Mouse (Mus musculus): ENCODE measurements around the gene Ralgps2. TPM values are rescaled to one million over a fixed set of nuclear protein-coding genes. Genes with fewer than 3 reads are reported as not detected.

The Ralgps2 gene
- total and polyA plus RNA-seq, 3 experiments: 9.3 to 24.5 (median 24.2) TPM

- H3K9me3 ChIP-seq (replicated peaks): no peaks in the 10 kb centered on the region
- H3K4me1 ChIP-seq (ENCODE audit: insufficient read depth, low read depth, low read length): no peaks in the 10 kb centered on the region
- H3K4me3 ChIP-seq (ENCODE audit: low read depth, low read length): no peak overlapping the region
- TF ChIP-seq CTCF (IDR thresholded peaks at IDR 0.05; ENCODE audit: low read depth, low read length): no peak
- no peaks in the 10 kb centered on the region for H3K36me3 ChIP-seq (replicated peaks)
- H3K27me3 ChIP-seq (ENCODE audit: insufficient read depth, low read length): peaks cover 43% of the 10 kb centered on the region
- ATAC-seq (ENCODE audit: extremely low read depth, insufficient number of reproducible peaks, low FRiP score, poor library complexity, severe bottlenecking): no peak
- DNase-seq (ENCODE audit: low spot score): no peak
Observed at GRCm38 (mm10) chr1:156780234-156781005, 159.0 kb downstream of the Ralgps2 start.

- no peaks in the 10 kb centered on the region for H3K4me1 ChIP-seq (ENCODE audit: insufficient read depth, low read depth, low read length)
- no peak overlapping the region for H3K4me3 ChIP-seq (ENCODE audit: low read depth, low read length)
- H3K9me3 ChIP-seq (replicated peaks): no peaks in the 10 kb centered on the region
- ATAC-seq (ENCODE audit: extremely low read depth, insufficient number of reproducible peaks, low FRiP score, poor library complexity, severe bottlenecking): no peak
- DNase-seq (ENCODE audit: low spot score): no peak
- no peaks in the 10 kb centered on the region for H3K36me3 ChIP-seq (replicated peaks)
- peaks cover 44% of the 10 kb centered on the region for H3K27me3 ChIP-seq (ENCODE audit: insufficient read depth, low read length)
- no peak for TF ChIP-seq CTCF (IDR thresholded peaks at IDR 0.05; ENCODE audit: low read depth, low read length)
- TF ChIP-seq POLR2AphosphoS5 (IDR thresholded peaks at IDR 0.05; ENCODE audit: insufficient replicate concordance, low read depth, low read length): no peak
- no peak for TF ChIP-seq GATA1 (IDR thresholded peaks at IDR 0.05; ENCODE audit: borderline replicate concordance, low read length)
- no peak for TF ChIP-seq GATA2 (IDR thresholded peaks at IDR 0.05; ENCODE audit: borderline replicate concordance, low read depth, low read length)
- TF ChIP-seq TAL1 (conservative IDR thresholded peaks at IDR 0.05; ENCODE audit: low read depth, low read length): no peak
Observed at GRCm38 (mm10) chr1:156779595-156779994, 159.8 kb downstream of the Ralgps2 start.

DNA sequence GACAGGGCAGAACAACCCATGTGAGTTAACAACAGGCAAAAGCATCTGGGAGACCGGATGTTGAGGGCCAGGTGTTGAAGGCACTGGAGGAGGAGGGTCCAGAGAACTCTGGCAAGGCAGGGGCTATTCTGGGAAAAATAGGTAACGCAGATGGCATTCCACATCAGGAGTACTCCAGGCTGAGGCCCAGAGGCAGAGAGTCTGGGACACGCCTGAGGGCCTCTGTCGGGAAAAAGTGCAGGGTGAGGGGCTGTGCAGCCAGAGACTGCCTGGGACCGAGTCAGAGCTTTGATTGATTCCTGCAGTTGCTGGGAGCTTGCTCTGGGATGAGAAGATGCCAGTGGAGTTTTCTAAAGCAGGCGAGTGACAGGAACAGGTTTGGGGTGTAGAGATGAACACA, 160.4 kb downstream of the Ralgps2 start:
- Histone ChIP-seq H3K4me1 (ENCODE audit: insufficient read depth, low read depth, low read length) (no peaks in the 10 kb centered on the region), H3K36me3 (replicated peaks) (no peaks in the 10 kb centered on the region), H3K9me3 (replicated peaks) (no peaks in the 10 kb centered on the region), H3K4me3 (ENCODE audit: low read depth, low read length) (no peak overlapping the region), H3K27me3 (ENCODE audit: insufficient read depth, low read length) (peaks cover 42% of the 10 kb centered on the region)
- TF ChIP-seq GATA1 (IDR thresholded peaks at IDR 0.05; ENCODE audit: borderline replicate concordance, low read length) (no peak), TAL1 (conservative IDR thresholded peaks at IDR 0.05; ENCODE audit: low read depth, low read length) (no peak), POLR2AphosphoS5 (IDR thresholded peaks at IDR 0.05; ENCODE audit: insufficient replicate concordance, low read depth, low read length) (no peak), GATA2 (IDR thresholded peaks at IDR 0.05; ENCODE audit: borderline replicate concordance, low read depth, low read length) (no peak), CTCF (IDR thresholded peaks at IDR 0.05; ENCODE audit: low read depth, low read length) (no peak)
- ATAC-seq (ENCODE audit: extremely low read depth, insufficient number of reproducible peaks, low FRiP score, poor library complexity, severe bottlenecking) (no peak), DNase-seq (ENCODE audit: low spot score) (no peak)

GRCm38 (mm10) chr1:156777896-156778295, 161.5 kb downstream of the Ralgps2 start:
- TF ChIP-seq GATA2 (IDR thresholded peaks at IDR 0.05; ENCODE audit: borderline replicate concordance, low read depth, low read length) (no peak), GATA1 (IDR thresholded peaks at IDR 0.05; ENCODE audit: borderline replicate concordance, low read length) (no peak), POLR2AphosphoS5 (IDR thresholded peaks at IDR 0.05; ENCODE audit: insufficient replicate concordance, low read depth, low read length) (no peak), CTCF (IDR thresholded peaks at IDR 0.05; ENCODE audit: low read depth, low read length) (no peak), TAL1 (conservative IDR thresholded peaks at IDR 0.05; ENCODE audit: low read depth, low read length) (no peak)
- DNase-seq (ENCODE audit: low spot score) (no peak), ATAC-seq (ENCODE audit: extremely low read depth, insufficient number of reproducible peaks, low FRiP score, poor library complexity, severe bottlenecking) (no peak)
- H3K36me3 ChIP-seq (replicated peaks): no peaks in the 10 kb centered on the region
- H3K4me3 ChIP-seq (ENCODE audit: low read depth, low read length): no peak overlapping the region
- no peaks in the 10 kb centered on the region for H3K4me1 ChIP-seq (ENCODE audit: insufficient read depth, low read depth, low read length)
- H3K27me3 ChIP-seq (ENCODE audit: insufficient read depth, low read length): peaks cover 41% of the 10 kb centered on the region
- H3K9me3 ChIP-seq (replicated peaks): no peaks in the 10 kb centered on the region

GRCm38 (mm10) chr1:156775983-156776382, 163.4 kb downstream of the Ralgps2 start:
- H3K9me3 ChIP-seq (replicated peaks): no peaks in the 10 kb centered on the region
- no peaks in the 10 kb centered on the region for H3K36me3 ChIP-seq (replicated peaks)
- DNase-seq (ENCODE audit: low spot score): no peak
- no peak overlapping the region for H3K4me3 ChIP-seq (ENCODE audit: low read depth, low read length)
- H3K4me1 ChIP-seq (ENCODE audit: insufficient read depth, low read depth, low read length): no peaks in the 10 kb centered on the region
- peaks cover 32% of the 10 kb centered on the region for H3K27me3 ChIP-seq (ENCODE audit: insufficient read depth, low read length)
- no peak for ATAC-seq (ENCODE audit: extremely low read depth, insufficient number of reproducible peaks, low FRiP score, poor library complexity, severe bottlenecking)
- TF ChIP-seq GATA1 (IDR thresholded peaks at IDR 0.05; ENCODE audit: borderline replicate concordance, low read length) (no peak), POLR2AphosphoS5 (IDR thresholded peaks at IDR 0.05; ENCODE audit: insufficient replicate concordance, low read depth, low read length) (no peak), TAL1 (conservative IDR thresholded peaks at IDR 0.05; ENCODE audit: low read depth, low read length) (no peak), CTCF (IDR thresholded peaks at IDR 0.05; ENCODE audit: low read depth, low read length) (no peak), GATA2 (IDR thresholded peaks at IDR 0.05; ENCODE audit: borderline replicate concordance, low read depth, low read length) (no peak)

GRCm38 (mm10) chr1:156775190-156775589, 164.2 kb downstream of the Ralgps2 start:
- H3K4me3 ChIP-seq (ENCODE audit: low read depth, low read length): no peak overlapping the region
- no peak for ATAC-seq (ENCODE audit: extremely low read depth, insufficient number of reproducible peaks, low FRiP score, poor library complexity, severe bottlenecking)
- no peaks in the 10 kb centered on the region for H3K4me1 ChIP-seq (ENCODE audit: insufficient read depth, low read depth, low read length)
- H3K36me3 ChIP-seq (replicated peaks): no peaks in the 10 kb centered on the region
- no peaks in the 10 kb centered on the region for H3K9me3 ChIP-seq (replicated peaks)
- no peak for DNase-seq (ENCODE audit: low spot score)
- peaks cover 30% of the 10 kb centered on the region for H3K27me3 ChIP-seq (ENCODE audit: insufficient read depth, low read length)
- no peak for TF ChIP-seq POLR2AphosphoS5 (IDR thresholded peaks at IDR 0.05; ENCODE audit: insufficient replicate concordance, low read depth, low read length)
- TF ChIP-seq TAL1 (conservative IDR thresholded peaks at IDR 0.05; ENCODE audit: low read depth, low read length): no peak
- no peak for TF ChIP-seq GATA1 (IDR thresholded peaks at IDR 0.05; ENCODE audit: borderline replicate concordance, low read length)
- no peak for TF ChIP-seq CTCF (IDR thresholded peaks at IDR 0.05; ENCODE audit: low read depth, low read length)
- TF ChIP-seq GATA2 (IDR thresholded peaks at IDR 0.05; ENCODE audit: borderline replicate concordance, low read depth, low read length): no peak
